Mouse (Mus musculus): ENCODE results near the gene Tsc22d2. TPM values are rescaled to one million over a fixed set of nuclear protein-coding genes. Genes with fewer than 3 reads are reported as not detected.

Tsc22d2 gene
- polyA plus RNA-seq, 1 experiment from 2014 or later = 8.9 TPM

GRCm38 (mm10) chr3:58418724-58419705, 4.5 kb downstream of the Tsc22d2 start:
- WGBS = 21% methylated on average over 5 of the region's 5 CpGs

GRCm38 (mm10) chr3:58428861-58429260, 14.3 kb downstream of the Tsc22d2 start:
- Histone ChIP-seq H3K4me2 (replicated peaks; ENCODE audit: low read depth, low read length) (no peak overlapping the region), H3K27ac (ENCODE audit: low read length) (no peak overlapping the region), H3K9ac (replicated peaks; ENCODE audit: low read depth) (no peak overlapping the region), H3K9me3 (ENCODE audit: low read length) (no peaks in the 10 kb centered on the region), H3K4me1 (ENCODE audit: insufficient read depth, low read depth, low read length) (no peaks in the 10 kb centered on the region), H3K36me3 (ENCODE audit: insufficient read depth, low read length) (no peaks in the 10 kb centered on the region), H3K4me3 (ENCODE audit: low read depth, low read length) (no peak overlapping the region), H3K27me3 (replicated peaks; ENCODE audit: insufficient read depth, low read length) (no peaks in the 10 kb centered on the region)
- TF ChIP-seq EP300 (IDR thresholded peaks at IDR 0.05) (no peak), CTCF (IDR thresholded peaks at IDR 0.05) (no peak)
- ATAC-seq (no peak), DNase-seq (ENCODE audit: low spot score) (no peak)
- WGBS = 67% methylated on average over 1 of the region's 1 CpGs

More at GRCm38 (mm10) chr3:58418724-58419705, 4.5 kb downstream of the Tsc22d2 start:
- H3K27ac ChIP-seq (ENCODE audit: low read length) = no peak overlapping the region
- no peaks in the 10 kb centered on the region for H3K36me3 ChIP-seq (ENCODE audit: insufficient read depth, low read length)
- ATAC-seq (no peak), DNase-seq (ENCODE audit: low spot score) (no peak)
- H3K4me1 ChIP-seq (ENCODE audit: insufficient read depth, low read depth, low read length) = no peaks in the 10 kb centered on the region
- no peaks in the 10 kb centered on the region for H3K27me3 ChIP-seq (replicated peaks; ENCODE audit: insufficient read depth, low read length)
- H3K4me3 ChIP-seq (ENCODE audit: low read depth, low read length) = peak overlapping the region; percentile 98
- H3K4me2 ChIP-seq (replicated peaks; ENCODE audit: low read depth, low read length) = peak overlapping the region; percentile 98
- TF ChIP-seq CTCF (IDR thresholded peaks at IDR 0.05) (no peak), EP300 (IDR thresholded peaks at IDR 0.05) (no peak)
- 0 out of 2 replicates have a peak overlapping the region, but pooled peaks have one; percentile 3 for H3K9ac ChIP-seq (replicated peaks; ENCODE audit: low read depth)
- H3K9me3 ChIP-seq (ENCODE audit: low read length) = no peaks in the 10 kb centered on the region

- no peaks in the 10 kb centered on the region for H3K9me3 ChIP-seq (ENCODE audit: low read length)
- 89% methylated on average over 2 of the region's 2 CpGs for WGBS
- ATAC-seq = no peak
Observed at GRCm38 (mm10) chr3:58434414-58434813, 19.9 kb downstream of the Tsc22d2 start.

GRCm38 (mm10) chr3:58448230-58448629, 33.7 kb downstream of the Tsc22d2 start:
- Histone ChIP-seq H3K4me2 (replicated peaks; ENCODE audit: low read depth, low read length) (no peak overlapping the region), H3K4me1 (ENCODE audit: insufficient read depth, low read depth, low read length) (no peaks in the 10 kb centered on the region), H3K9me3 (ENCODE audit: low read length) (no peaks in the 10 kb centered on the region), H3K27me3 (replicated peaks; ENCODE audit: insufficient read depth, low read length) (no peaks in the 10 kb centered on the region), H3K4me3 (ENCODE audit: low read depth, low read length) (no peak overlapping the region), H3K36me3 (ENCODE audit: insufficient read depth, low read length) (no peaks in the 10 kb centered on the region), H3K9ac (replicated peaks; ENCODE audit: low read depth) (no peak overlapping the region), H3K27ac (ENCODE audit: low read length) (no peak overlapping the region)
- ATAC-seq (no peak), DNase-seq (ENCODE audit: low spot score) (peak; percentile 15)
- no peak for TF ChIP-seq EP300 (IDR thresholded peaks at IDR 0.05)
- TF ChIP-seq CTCF (IDR thresholded peaks at IDR 0.05) = peak; percentile 62
- 96% methylated on average over 2 of the region's 2 CpGs for WGBS

More at GRCm38 (mm10) chr3:58434414-58434813, 19.9 kb downstream of the Tsc22d2 start:
- H3K27me3 ChIP-seq (replicated peaks; ENCODE audit: insufficient read depth, low read length) = no peaks in the 10 kb centered on the region
- no peak overlapping the region for H3K27ac ChIP-seq (ENCODE audit: low read length)
- no peak overlapping the region for H3K4me2 ChIP-seq (replicated peaks; ENCODE audit: low read depth, low read length)
- no peaks in the 10 kb centered on the region for H3K36me3 ChIP-seq (ENCODE audit: insufficient read depth, low read length)
- DNase-seq (ENCODE audit: low spot score) = no peak
- TF ChIP-seq CTCF (IDR thresholded peaks at IDR 0.05) (no peak), EP300 (IDR thresholded peaks at IDR 0.05) (no peak)
- no peak overlapping the region for H3K9ac ChIP-seq (replicated peaks; ENCODE audit: low read depth)
- no peaks in the 10 kb centered on the region for H3K4me1 ChIP-seq (ENCODE audit: insufficient read depth, low read depth, low read length)
- no peak overlapping the region for H3K4me3 ChIP-seq (ENCODE audit: low read depth, low read length)

- H3K9ac ChIP-seq (replicated peaks; ENCODE audit: low read depth) = no peak overlapping the region
- TF ChIP-seq EP300 (IDR thresholded peaks at IDR 0.05) (no peak), CTCF (IDR thresholded peaks at IDR 0.05) (no peak)
- no peaks in the 10 kb centered on the region for H3K4me1 ChIP-seq (ENCODE audit: insufficient read depth, low read depth, low read length)
- WGBS = 90% methylated on average over 3 of the region's 3 CpGs
- H3K9me3 ChIP-seq (ENCODE audit: low read length) = no peaks in the 10 kb centered on the region
- no peaks in the 10 kb centered on the region for H3K27me3 ChIP-seq (replicated peaks; ENCODE audit: insufficient read depth, low read length)
- ATAC-seq (no peak), DNase-seq (ENCODE audit: low spot score) (no peak)
- no peaks in the 10 kb centered on the region for H3K36me3 ChIP-seq (ENCODE audit: insufficient read depth, low read length)
- no peak overlapping the region for H3K4me2 ChIP-seq (replicated peaks; ENCODE audit: low read depth, low read length)
- H3K4me3 ChIP-seq (ENCODE audit: low read depth, low read length) = no peak overlapping the region
- H3K27ac ChIP-seq (ENCODE audit: low read length) = no peak overlapping the region
Observed at GRCm38 (mm10) chr3:58449487-58449886, 35.0 kb downstream of the Tsc22d2 start.

GRCm38 (mm10) chr3:58454414-58455205, 40.1 kb downstream of the Tsc22d2 start:
- Histone ChIP-seq H3K9ac (replicated peaks; ENCODE audit: low read depth) (no peak overlapping the region), H3K27me3 (replicated peaks; ENCODE audit: insufficient read depth, low read length) (no peaks in the 10 kb centered on the region), H3K4me2 (replicated peaks; ENCODE audit: low read depth, low read length) (no peak overlapping the region), H3K27ac (ENCODE audit: low read length) (no peak overlapping the region), H3K36me3 (ENCODE audit: insufficient read depth, low read length) (no peaks in the 10 kb centered on the region), H3K4me3 (ENCODE audit: low read depth, low read length) (no peak overlapping the region), H3K4me1 (ENCODE audit: insufficient read depth, low read depth, low read length) (no peaks in the 10 kb centered on the region), H3K9me3 (ENCODE audit: low read length) (no peaks in the 10 kb centered on the region)
- 39% methylated on average over 4 of the region's 4 CpGs for WGBS
- TF ChIP-seq CTCF (IDR thresholded peaks at IDR 0.05) (no peak), EP300 (IDR thresholded peaks at IDR 0.05) (peak; percentile 41; the same call in 1 of the 2 replicates)
- ATAC-seq = no peak
- DNase-seq (ENCODE audit: low spot score) = no peak
